Mouse (Mus musculus) limb, embryonic 14.5 days (tissue): ENCODE data around the gene Spata20. TPM values are rescaled to one million over a fixed set of nuclear protein-coding genes. Genes with fewer than 3 reads are reported as not detected.
A peak's percentile ranks its signal among the peaks of the same experiment; 100 is the strongest.

Experiments
- ATAC-seq: fragments of 200-750 bp; cut with Nextera tagmentation; 2 replicates; pipeline ENCODE4 v1.8.0; 2017; ENCODE audit warnings: low read depth, moderate number of reproducible peaks, moderate TSS enrichment; ENCODE audit not compliant: low FRiP score
- DNase-seq: peaks from one replicate; pipeline ENCODE4 v3.0.0-alpha.2; 2015; ENCODE audit warnings: low spot score
- H3K27ac ChIP-seq: fragments of 300-500 bp; sonication (generic); replicated peaks from 2 replicates; pipeline ENCODE4 v1.5.1; 2014; ENCODE audit warnings: low read depth, mild to moderate bottlenecking, low read length, moderate library complexity, mixed read lengths
- H3K27me3 ChIP-seq: fragments of 300-500 bp; sonication (generic); 2 replicates; pipeline ENCODE4 v1.6.1; 2014; ENCODE audit warnings: low read length, mixed read lengths; ENCODE audit not compliant: control insufficient read depth, insufficient read depth
- H3K36me3 ChIP-seq: fragments of 300-500 bp; sonication (generic); 2 replicates; pipeline ENCODE4 v1.6.1; 2014; ENCODE audit warnings: mild to moderate bottlenecking, low read length, moderate library complexity, mixed read lengths; ENCODE audit not compliant: control insufficient read depth, insufficient read depth
- H3K4me1 ChIP-seq: fragments of 300-500 bp; sonication (generic); 2 replicates; pipeline ENCODE4 v1.6.1; 2014; ENCODE audit warnings: antibody characterized with exemption, low read length, mixed read lengths; ENCODE audit not compliant: control insufficient read depth, insufficient read depth
- H3K4me2 ChIP-seq: fragments of 300-500 bp; sonication (generic); replicated peaks from 2 replicates; pipeline ENCODE4 v1.6.1; 2014; ENCODE audit warnings: low read depth, mild to moderate bottlenecking, low read length, moderate library complexity; ENCODE audit not compliant: severe bottlenecking
- H3K4me3 ChIP-seq: fragments of 300-500 bp; sonication (generic); replicated peaks from 2 replicates; pipeline ENCODE4 v1.5.1; 2014; ENCODE audit warnings: low read length
- H3K9ac ChIP-seq: fragments of 300-500 bp; sonication (generic); 2 replicates; pipeline ENCODE4 v1.6.1; 2014; ENCODE audit warnings: mild to moderate bottlenecking, low read depth, low read length, moderate library complexity; ENCODE audit not compliant: severe bottlenecking
- H3K9me3 ChIP-seq: fragments of 300-500 bp; sonication (generic); 2 replicates; pipeline ENCODE4 v1.6.1; 2016; ENCODE audit warnings: low read length; ENCODE audit not compliant: control insufficient read depth
- POLR2A ChIP-seq: fragments of 200-500 bp; IDR thresholded peaks from 2 replicates; pipeline ENCODE4 v1.8.0; 2012; ENCODE audit warnings: inconsistent platforms, mild to moderate bottlenecking, moderate library complexity, borderline replicate concordance; ENCODE audit not compliant: insufficient read depth, insufficient read length; ENCODE audit errors: extremely low read depth
- WGBS: fragments of 180-500 bp; shearing (Covaris S2); extraction: QIAGEN DNeasy Blood & Tissue Kit; methylation state at CpG from one replicate; pipeline ENCODE4 v1.1.7; 2014; 5-methylcytosine and 5-hydroxymethylcytosine counted together
- polyA plus RNA-seq, 2 experiments: library from polyadenylated mRNA; depleted of rRNA in 1 of 2; stranded (reverse) in 1 of 2; unstranded in 1 of 2; fragments of >200 nt; fragmentation: Nextera tagmentation in 1 of 2; extraction: Ambion mirVana in 1 of 2; gene quantifications; 2 replicates each; pipeline versions ENCODE4 v1.2.1 to v1.2.3; 2012 to 2014

Spata20 gene
- polyA plus RNA-seq, 2 experiments, result 0.14 to 0.16 TPM

DNA sequence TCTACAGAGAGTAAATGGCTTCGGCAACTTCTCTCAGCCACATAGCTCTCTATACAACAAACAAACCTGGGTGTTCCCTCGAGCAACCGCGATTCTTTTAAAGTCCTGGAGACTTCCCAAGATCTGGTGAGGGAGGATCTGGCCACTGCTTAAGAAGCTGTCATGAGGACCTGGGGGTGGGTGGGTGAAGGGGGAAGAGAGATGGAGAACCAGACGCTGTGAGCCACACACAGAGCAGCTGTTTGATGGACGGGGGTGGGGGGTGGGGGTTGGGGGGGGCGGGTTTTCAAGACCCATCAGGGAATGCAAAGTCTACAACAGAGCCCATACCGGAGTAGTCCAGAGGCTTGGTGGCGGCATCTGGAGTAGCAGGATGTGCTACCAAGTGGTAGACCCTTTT, 27.5 kb upstream of the Spata20 start:
- H3K36me3 ChIP-seq, result no peaks in the 10 kb centered on the region
- 33% methylated on average over 9 of the region's 9 CpGs for WGBS
- H3K4me1 ChIP-seq, result peaks cover 2% of the 10 kb centered on the region; the same call in 1 of the 2 replicates
- no peak for DNase-seq
- H3K9me3 ChIP-seq, result peaks cover 8% of the 10 kb centered on the region; the same call in 1 of the 2 replicates
- H3K4me3 ChIP-seq, result no peak overlapping the region
- no peak overlapping the region for H3K4me2 ChIP-seq
- H3K27me3 ChIP-seq, result no peaks in the 10 kb centered on the region
- no peak; the same call in 1 of the 2 replicates for ATAC-seq
- no peak overlapping the region for H3K27ac ChIP-seq
- H3K9ac ChIP-seq, result no peak overlapping the region
- TF ChIP-seq POLR2A, result no peak

DNA sequence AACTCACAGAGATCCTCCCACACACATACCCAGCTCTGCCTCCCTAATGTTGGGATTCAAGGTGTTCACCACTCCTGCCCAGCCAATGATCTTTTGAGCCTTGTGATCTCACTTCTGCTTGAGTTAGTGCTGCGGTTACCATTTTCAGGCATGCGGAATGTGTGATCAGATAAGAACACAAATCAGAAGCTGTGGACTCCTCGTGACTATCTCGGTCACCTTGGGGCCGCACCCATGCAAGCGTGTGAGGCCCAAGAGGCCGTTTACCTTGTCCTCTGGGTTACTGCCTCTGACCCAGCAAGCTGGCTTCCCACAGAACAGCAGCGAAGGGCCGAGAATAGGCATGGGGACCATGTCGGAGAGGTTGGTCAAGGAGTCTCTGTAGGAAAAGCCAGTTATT, 23.0 kb upstream of the Spata20 start:
- Histone ChIP-seq H3K9ac (no peak overlapping the region), H3K4me2 (no peak overlapping the region), H3K27ac (no peak overlapping the region), H3K27me3 (no peaks in the 10 kb centered on the region), H3K36me3 (no peaks in the 10 kb centered on the region), H3K9me3 (peaks cover 8% of the 10 kb centered on the region; the same call in 1 of the 2 replicates), H3K4me1 (peaks cover 2% of the 10 kb centered on the region; the same call in 1 of the 2 replicates), H3K4me3 (no peak overlapping the region)
- 92% methylated on average over 10 of the region's 10 CpGs for WGBS
- DNase-seq (no peak), ATAC-seq (no peak)
- TF ChIP-seq POLR2A, result no peak

DNA sequence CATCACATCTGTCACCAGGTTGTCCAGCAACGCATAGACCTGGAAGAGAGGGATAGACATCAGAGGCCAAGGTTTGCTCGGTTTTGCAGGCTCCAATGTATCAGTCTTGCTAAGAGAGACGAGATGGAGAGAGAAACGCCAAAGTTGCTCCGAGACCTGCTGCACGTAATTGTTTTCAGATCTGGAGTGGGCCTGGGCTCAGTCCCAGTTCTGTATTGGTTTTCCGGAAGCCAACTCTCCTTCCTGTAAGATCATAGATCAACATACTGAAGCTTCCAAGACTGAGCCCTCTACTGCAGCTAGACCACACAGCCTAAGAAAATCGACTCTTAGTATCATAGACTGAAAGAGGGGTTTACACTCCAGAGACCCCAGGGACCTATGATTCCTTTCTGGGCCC, 15.5 kb upstream of the Spata20 start:
- Histone ChIP-seq H3K9me3 (no peaks in the 10 kb centered on the region), H3K4me2 (no peak overlapping the region), H3K27ac (no peak overlapping the region), H3K4me3 (no peak overlapping the region), H3K4me1 (peaks cover 31% of the 10 kb centered on the region), H3K36me3 (no peaks in the 10 kb centered on the region), H3K9ac (no peak overlapping the region), H3K27me3 (no peaks in the 10 kb centered on the region)
- no peak for TF ChIP-seq POLR2A
- DNase-seq (no peak), ATAC-seq (no peak)
- 68% methylated on average over 8 of the region's 8 CpGs for WGBS

DNA sequence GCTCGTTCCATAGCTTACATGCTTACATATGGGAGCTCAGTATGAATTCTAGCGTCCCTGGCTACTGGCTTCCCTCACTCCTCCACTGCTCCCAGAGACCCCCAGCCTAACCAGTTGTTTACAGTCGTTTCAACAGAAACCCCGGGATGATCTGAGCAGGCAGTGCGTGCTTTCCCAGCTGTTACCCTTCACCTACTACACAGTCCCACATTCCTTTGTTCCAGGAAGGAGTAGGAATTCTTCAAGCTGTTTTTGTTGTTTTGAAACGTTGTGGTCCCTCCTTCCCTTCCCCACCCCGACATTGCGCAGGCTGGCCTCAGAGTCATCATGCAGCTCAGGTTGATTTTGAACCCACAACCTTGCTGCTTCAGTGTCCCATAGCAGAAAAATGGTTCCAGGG, 14.4 kb upstream of the Spata20 start:
- peak overlapping the region; percentile 39; the same call in 1 of the 2 replicates for H3K4me3 ChIP-seq
- no peak for ATAC-seq
- H3K27ac ChIP-seq, result no peak overlapping the region
- DNase-seq, result no peak
- H3K27me3 ChIP-seq, result no peaks in the 10 kb centered on the region
- peaks cover 31% of the 10 kb centered on the region for H3K4me1 ChIP-seq
- no peaks in the 10 kb centered on the region for H3K9me3 ChIP-seq
- no peak overlapping the region for H3K9ac ChIP-seq
- H3K36me3 ChIP-seq, result no peaks in the 10 kb centered on the region
- 21% methylated on average over 8 of the region's 8 CpGs for WGBS
- TF ChIP-seq POLR2A, result no peak
- H3K4me2 ChIP-seq, result peak overlapping the region; percentile 79

DNA sequence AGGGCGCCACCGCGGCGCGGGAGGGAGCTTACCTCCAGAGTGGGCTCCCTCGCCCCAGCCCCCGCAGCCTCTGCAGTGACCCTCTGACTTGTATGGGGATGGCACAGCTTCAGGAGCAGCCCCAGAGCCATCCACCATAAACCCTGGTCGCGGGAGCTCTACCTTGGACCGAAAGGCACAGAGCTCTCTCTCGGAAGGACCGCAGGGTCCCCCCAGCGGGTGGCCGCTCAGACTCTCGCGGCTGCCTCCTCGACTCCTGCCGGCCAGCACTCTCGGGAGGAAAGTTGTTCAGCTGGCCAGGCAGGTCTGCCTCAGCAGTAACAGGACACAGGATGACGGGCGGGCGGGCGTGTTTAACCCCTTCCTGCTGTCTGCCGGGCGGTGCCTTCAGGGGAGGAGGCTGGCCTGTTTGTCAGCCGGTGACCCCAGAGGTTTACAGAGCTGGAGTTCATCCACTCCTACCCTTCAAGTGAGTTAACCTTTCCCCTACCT, 13.7 kb upstream of the Spata20 start, which contains the start of gene Epn3:
Gene Epn3 (minus strand): TSS at position 314 of the 492 bp plus-strand sequence.
- peaks cover 31% of the 10 kb centered on the region for H3K4me1 ChIP-seq
- DNase-seq, result peak; percentile 30
- 0% methylated on average over 25 of the region's 26 CpGs for WGBS
- H3K4me3 ChIP-seq, result peak within 1 kb of the TSS; percentile 39
- H3K36me3 ChIP-seq, result no peaks in the 10 kb centered on the region
- peak within 1 kb of the TSS; percentile 79 for H3K4me2 ChIP-seq
- no peaks in the 10 kb centered on the region for H3K27me3 ChIP-seq
- 0 out of 2 replicates have a peak within 1 kb of the TSS, but pooled peaks have one; percentile 71 for H3K27ac ChIP-seq
- H3K9me3 ChIP-seq, result no peaks in the 10 kb centered on the region
- H3K9ac ChIP-seq, result peak within 1 kb of the TSS; percentile 56
- ATAC-seq, result peak; percentile 48
- TF ChIP-seq POLR2A, result no peak
